Comparison of ENCODE assay signal across 27 mouse cellular contexts in the genomic region with DNA sequence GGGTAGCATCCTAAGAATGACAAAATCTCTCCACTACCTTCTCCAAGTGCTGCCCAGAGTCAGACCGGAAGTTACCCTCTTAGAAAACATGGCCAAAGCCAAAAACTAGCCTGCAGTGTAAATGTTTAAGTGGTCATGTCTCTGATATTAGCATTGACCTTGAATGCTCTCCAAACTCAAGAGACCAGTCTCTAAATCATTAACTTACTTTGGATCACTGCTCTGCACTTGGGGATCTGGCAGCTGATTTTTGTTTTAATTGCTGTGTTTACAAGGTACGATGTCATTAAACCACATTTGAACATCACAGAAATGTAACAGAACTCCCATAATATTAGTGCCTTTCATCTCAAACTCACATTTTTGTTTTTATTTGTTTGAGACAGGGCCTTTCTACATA. TPM values are rescaled to one million over a fixed set of nuclear protein-coding genes. Genes with fewer than 3 reads are reported as not detected.
A peak's percentile ranks its signal among the peaks of the same experiment; 100 is the strongest.
DNase-seq lines count a peak whose midpoint lies in the region; ATAC-seq and TF ChIP-seq lines count a peak whose summit lies in the region.
"Had no signal": no experiment of that assay in that cellular context is flagged by ENCODE, and none has a peak within 500 bp of the region (broad histone marks: within the 10 kb centered on the region; RNA-seq: fewer than 3 reads in every experiment).

No protein-coding gene starts in this region.

- no peaks in the 10 kb centered on the region for H3K9me3 ChIP-seq in liver, embryonic 16.5 days (replicated peaks; ENCODE audit: control insufficient read depth, low read length)
- H3K9me3 ChIP-seq in liver, embryonic 11.5 days (ENCODE audit: control insufficient read depth, low read length): no peaks in the 10 kb centered on the region
- H3K9me3 ChIP-seq in midbrain, embryonic 11.5 days (ENCODE audit: control insufficient read depth, low read length): no peaks in the 10 kb centered on the region
- no peaks in the 10 kb centered on the region for H3K9me3 ChIP-seq in midbrain, postnatal 0 days (ENCODE audit: low read length)
- H3K9me3 ChIP-seq: forebrain, embryonic 10.5 days; forebrain, embryonic 13.5 days; G1E; heart, embryonic 10.5 days; heart, embryonic 13.5 days had no signal

- H3K4me2 ChIP-seq in liver, embryonic 16.5 days (ENCODE audit: low read depth, low read length): no peak overlapping the region
- H3K4me2 ChIP-seq in liver, embryonic 11.5 days: no peak overlapping the region
- H3K4me2 ChIP-seq in midbrain, embryonic 11.5 days: no peak overlapping the region
- H3K4me2 ChIP-seq in midbrain, postnatal 0 days (ENCODE audit: low read depth, low read length, poor library complexity, severe bottlenecking): no peak overlapping the region
- H3K4me2 ChIP-seq: forebrain, embryonic 13.5 days; heart, embryonic 13.5 days had no signal

- 50% methylated on average over 2 of the region's 2 CpGs for WGBS in liver, embryonic 16.5 days (ENCODE audit: insufficient replicate concordance)
- 70% methylated on average over 2 of the region's 2 CpGs for WGBS in liver, embryonic 11.5 days
- WGBS in midbrain, embryonic 11.5 days: 95% methylated on average over 2 of the region's 2 CpGs
- 85% methylated on average over 2 of the region's 2 CpGs for WGBS in midbrain, postnatal 0 days

- H3K27me3 ChIP-seq in liver, embryonic 16.5 days (ENCODE audit: control insufficient read depth, insufficient read depth, low read depth, low read length): no peaks in the 10 kb centered on the region
- no peaks in the 10 kb centered on the region for H3K27me3 ChIP-seq in liver, embryonic 11.5 days (replicated peaks; ENCODE audit: control insufficient read depth, insufficient read depth, low read length)
- H3K27me3 ChIP-seq in midbrain, embryonic 11.5 days (ENCODE audit: control insufficient read depth, insufficient read depth, low read length): no peaks in the 10 kb centered on the region
- H3K27me3 ChIP-seq in midbrain, postnatal 0 days (ENCODE audit: insufficient read depth, low read length): no peaks in the 10 kb centered on the region
- H3K27me3 ChIP-seq: CH12.LX; forebrain, embryonic 13.5 days; heart, embryonic 13.5 days; Patski had no signal

- H3K36me3 ChIP-seq in liver, embryonic 16.5 days (ENCODE audit: control insufficient read depth, insufficient read depth): no peaks in the 10 kb centered on the region
- no peaks in the 10 kb centered on the region for H3K36me3 ChIP-seq in liver, embryonic 11.5 days (ENCODE audit: control insufficient read depth, insufficient read depth, low read length)
- H3K36me3 ChIP-seq in midbrain, embryonic 11.5 days (ENCODE audit: control insufficient read depth, insufficient read depth, low read length): no peaks in the 10 kb centered on the region
- H3K36me3 ChIP-seq in midbrain, postnatal 0 days (ENCODE audit: insufficient read depth, low read length): no peaks in the 10 kb centered on the region
- H3K36me3 ChIP-seq: forebrain, embryonic 10.5 days; heart, embryonic 10.5 days had no signal

- H3K4me1 ChIP-seq in liver, embryonic 16.5 days (ENCODE audit: control insufficient read depth, low read depth, low read length): no peaks in the 10 kb centered on the region
- H3K4me1 ChIP-seq in liver, embryonic 11.5 days (replicated peaks; ENCODE audit: control insufficient read depth, insufficient read depth, low read length): no peaks in the 10 kb centered on the region
- no peaks in the 10 kb centered on the region for H3K4me1 ChIP-seq in midbrain, embryonic 11.5 days (ENCODE audit: control insufficient read depth, insufficient read depth, low read length)
- no peaks in the 10 kb centered on the region for H3K4me1 ChIP-seq in midbrain, postnatal 0 days (ENCODE audit: insufficient read depth, low read length)
- H3K4me1 ChIP-seq: forebrain, embryonic 10.5 days; forebrain, embryonic 13.5 days had no signal

- H3K4me3 ChIP-seq in liver, embryonic 16.5 days (ENCODE audit: low read depth, low read length): no peak overlapping the region
- no peak overlapping the region for H3K4me3 ChIP-seq in liver, embryonic 11.5 days (ENCODE audit: low read depth, low read length)
- no peak overlapping the region for H3K4me3 ChIP-seq in midbrain, embryonic 11.5 days (ENCODE audit: low read depth, low read length)
- H3K4me3 ChIP-seq in midbrain, postnatal 0 days (ENCODE audit: low read depth, low read length): no peak overlapping the region
- H3K4me3 ChIP-seq: forebrain, embryonic 10.5 days; forebrain, embryonic 13.5 days; heart, adult 2 months; heart, embryonic 10.5 days; heart, embryonic 13.5 days had no signal

- 0 out of 2 replicates have a peak, but pooled peaks have one; percentile 19 for ATAC-seq in liver, embryonic 16.5 days (ENCODE audit: low read depth)
- no peak for ATAC-seq in liver, embryonic 11.5 days (replicated peaks; ENCODE audit: low FRiP score)
- ATAC-seq in midbrain, embryonic 11.5 days (ENCODE audit: low FRiP score): no peak
- no peak for ATAC-seq in midbrain, postnatal 0 days (ENCODE audit: low FRiP score)
- ATAC-seq: forebrain, embryonic 13.5 days; forebrain, embryonic 16.5 days; Patski had no signal

- H3K9ac ChIP-seq in liver, embryonic 16.5 days (ENCODE audit: low read depth, low read length): no peak overlapping the region
- no peak overlapping the region for H3K9ac ChIP-seq in liver, embryonic 11.5 days (ENCODE audit: low read depth, low read length)
- no peak overlapping the region for H3K9ac ChIP-seq in midbrain, embryonic 11.5 days (ENCODE audit: low read length)
- H3K9ac ChIP-seq in midbrain, postnatal 0 days (replicated peaks; ENCODE audit: low read length, poor library complexity, severe bottlenecking): no peak overlapping the region
- H3K9ac ChIP-seq: forebrain, embryonic 13.5 days; heart, embryonic 13.5 days had no signal

- TF ChIP-seq CTCF in midbrain, postnatal 0 days (IDR thresholded peaks at IDR 0.05): no peak

- peak; percentile 36 for DNase-seq in kidney, adult 18-20 months
- DNase-seq in kidney, postnatal 4 days: no peak
- DNase-seq in kidney, adult 9 months: peak; percentile 82
- DNase-seq in kidney, postnatal 25 days: no peak
- DNase-seq in liver, embryonic 11.5 days (ENCODE audit: low spot score): no peak
- DNase-seq in midbrain, embryonic 11.5 days (ENCODE audit: low spot score, missing footprints): peak; percentile 23
- DNase-seq in midbrain, postnatal 0 days (ENCODE audit: low spot score): no peak
- DNase-seq: adrenal gland, postnatal 10 days; adrenal gland, postnatal 36 days; B cell, adult 2 months; cerebellum, adult 18-20 months; cerebellum, adult 9-10 months; cerebellum, postnatal 14 days; gastrocnemius, postnatal 10 days; gastrocnemius, postnatal 36 days; heart, adult 2 months; heart, postnatal 14 days; heart, postnatal 4 days had no signal

- H3K27ac ChIP-seq in liver, embryonic 16.5 days (ENCODE audit: low read length): no peak overlapping the region
- no peak overlapping the region for H3K27ac ChIP-seq in liver, embryonic 11.5 days (ENCODE audit: low read depth, low read length)
- H3K27ac ChIP-seq in midbrain, embryonic 11.5 days (ENCODE audit: low read depth, low read length): no peak overlapping the region
- H3K27ac ChIP-seq in midbrain, postnatal 0 days (ENCODE audit: low read depth, low read length): no peak overlapping the region
- H3K27ac ChIP-seq: forebrain, embryonic 10.5 days; forebrain, embryonic 13.5 days; heart, adult 2 months; heart, embryonic 10.5 days; heart, embryonic 13.5 days had no signal

RNA-seq across cellular contexts. Expression of a gene that starts 10.3 kb away (rescaled TPM):
- 5.9 and 7.5 TPM in 2 replicates for polyA plus RNA-seq in liver, embryonic 16.5 days (2015; fragmentation: Nextera tagmentation; extraction: Ambion mirVana)
- 4.0 and 5.3 TPM in 2 replicates for polyA plus RNA-seq in liver, embryonic 11.5 days (2014; fragmentation: Nextera tagmentation; extraction: Ambion mirVana)
- 3.9 and 4.5 TPM in 2 replicates for polyA plus RNA-seq in midbrain, embryonic 11.5 days (2014; fragmentation: Nextera tagmentation; extraction: Ambion mirVana)
- 12.9 and 15.9 TPM in 2 replicates for total RNA-seq in midbrain, postnatal 0 days (2014; rRNA removed)
- polyA plus RNA-seq in midbrain, postnatal 0 days (2015; fragmentation: Nextera tagmentation; extraction: Ambion mirVana): 9.1 and 9.6 TPM in 2 replicates

Comparison
In these comparisons a context has a peak if more than half of its experiments do, and no peak if none do; other contexts are left out.
1. DNase-seq: peak in kidney, adult 18-20 months (single experiment), kidney, adult 9 months (single experiment) and midbrain, embryonic 11.5 days (single experiment); none in kidney, postnatal 4 days (0 of 2), kidney, postnatal 25 days (0 of 2), liver, embryonic 11.5 days (single experiment) and midbrain, postnatal 0 days (single experiment).